Mouse (Mus musculus) lung, embryonic 14.5 days (tissue): ENCODE results near the gene Zfp574. TPM values are rescaled to one million over a fixed set of nuclear protein-coding genes. Genes with fewer than 3 reads are reported as not detected.

Experiments used
- ATAC-seq: fragments of 200-750 bp; cut with Nextera tagmentation; 2 replicates; pipeline ENCODE4 v1.8.0; 2017; ENCODE audit warnings: mild to moderate bottlenecking, moderate TSS enrichment, moderate library complexity; ENCODE audit not compliant: insufficient read depth
- DNase-seq: peaks from one replicate; pipeline ENCODE4 v3.0.0-alpha.2; 2015
- H3K27ac ChIP-seq: fragments of 300-500 bp; sonication (generic); 2 replicates; pipeline ENCODE4 v1.5.1; 2014; ENCODE audit warnings: low read depth, mild to moderate bottlenecking, moderate library complexity
- H3K27me3 ChIP-seq: fragments of 300-500 bp; sonication (generic); 2 replicates; pipeline ENCODE4 v1.6.1; 2014; ENCODE audit warnings: low read length, control low read depth; ENCODE audit not compliant: insufficient read depth
- H3K36me3 ChIP-seq: fragments of 300-500 bp; sonication (generic); 2 replicates; pipeline ENCODE4 v1.6.1; 2014; ENCODE audit warnings: control low read depth; ENCODE audit not compliant: insufficient read depth
- H3K4me1 ChIP-seq: fragments of 300-500 bp; sonication (generic); 2 replicates; pipeline ENCODE4 v1.6.1; 2014; ENCODE audit warnings: antibody characterized with exemption, control low read depth; ENCODE audit not compliant: insufficient read depth
- H3K4me2 ChIP-seq: fragments of 300-500 bp; sonication (generic); 2 replicates; pipeline ENCODE4 v1.6.1; 2014; ENCODE audit warnings: mild to moderate bottlenecking
- H3K4me3 ChIP-seq: fragments of 300-500 bp; sonication (generic); 2 replicates; pipeline ENCODE4 v1.5.1; 2014; ENCODE audit warnings: low read depth, low read length
- H3K9ac ChIP-seq: fragments of 300-500 bp; sonication (generic); 2 replicates; pipeline ENCODE4 v1.6.1; 2014
- H3K9me3 ChIP-seq: fragments of 300-500 bp; sonication (generic); 2 replicates; pipeline ENCODE4 v1.6.1; 2016; ENCODE audit warnings: low read depth, low read length, control low read depth
- CTCF ChIP-seq: IDR thresholded peaks from 2 replicates; pipeline ENCODE4 v1.5.1; 2016; ENCODE audit warnings: antibody characterized with exemption, low read depth
- WGBS: fragments of 180-500 bp; shearing (Covaris S2); extraction: QIAGEN DNeasy Blood & Tissue Kit; methylation state at CpG from one replicate; pipeline ENCODE4 v1.1.7; 2014; 5-methylcytosine and 5-hydroxymethylcytosine counted together
- polyA plus RNA-seq: library from polyadenylated mRNA; unstranded; fragments of >200 nt; fragmentation: Nextera tagmentation; extraction: Ambion mirVana; gene quantifications from 2 replicates; pipeline ENCODE4 v1.2.1, GENCODE M21; 2014

Gene Zfp574
- polyA plus RNA-seq, 1 experiment from 2014 or later = 30.7 TPM

- WGBS = 71% methylated on average over 5 of the region's 5 CpGs
- Histone ChIP-seq H3K9ac (no peak overlapping the region), H3K4me3 (no peak overlapping the region), H3K4me2 (no peak overlapping the region), H3K27ac (0 out of 2 replicates have a peak overlapping the region, but pooled peaks have one; percentile 13), H3K4me1 (0 out of 2 replicates have a peak, but pooled peaks cover 7% of the 10 kb centered on the region), H3K36me3 (peaks cover 63% of the 10 kb centered on the region), H3K27me3 (no peaks in the 10 kb centered on the region), H3K9me3 (no peaks in the 10 kb centered on the region)
- ATAC-seq (no peak), DNase-seq (peak; percentile 21)
- TF ChIP-seq CTCF = no peak
Observed at GRCm38 (mm10) chr7:25084621-25085020, 12.3 kb downstream of the Zfp574 start.

GRCm38 (mm10) chr7:25086656-25087055 lies 14.3 kb downstream of the Zfp574 start:
- H3K9ac ChIP-seq = no peak overlapping the region
- peak; percentile 54 for TF ChIP-seq CTCF
- peaks cover 42% of the 10 kb centered on the region for H3K36me3 ChIP-seq
- no peak overlapping the region for H3K4me3 ChIP-seq
- ATAC-seq = no peak
- WGBS = 49% methylated on average over 3 of the region's 3 CpGs
- no peak overlapping the region for H3K27ac ChIP-seq
- no peaks in the 10 kb centered on the region for H3K27me3 ChIP-seq
- no peak overlapping the region for H3K4me2 ChIP-seq
- DNase-seq = no peak
- H3K4me1 ChIP-seq = 0 out of 2 replicates have a peak, but pooled peaks cover 7% of the 10 kb centered on the region
- H3K9me3 ChIP-seq = no peaks in the 10 kb centered on the region

GRCm38 (mm10) chr7:25087256-25087912 lies 15.0 kb downstream of the Zfp574 start:
- no peak overlapping the region for H3K4me3 ChIP-seq
- H3K27ac ChIP-seq = no peak overlapping the region
- ATAC-seq (peak; percentile 48; the same call in 1 of the 2 replicates), DNase-seq (no peak)
- peaks cover 35% of the 10 kb centered on the region for H3K36me3 ChIP-seq
- no peak overlapping the region for H3K4me2 ChIP-seq
- no peaks in the 10 kb centered on the region for H3K9me3 ChIP-seq
- no peak for TF ChIP-seq CTCF
- H3K4me1 ChIP-seq = 0 out of 2 replicates have a peak, but pooled peaks cover 7% of the 10 kb centered on the region
- no peak overlapping the region for H3K9ac ChIP-seq
- 50% methylated on average over 10 of the region's 10 CpGs for WGBS
- H3K27me3 ChIP-seq = no peaks in the 10 kb centered on the region

- Histone ChIP-seq H3K27ac (no peak overlapping the region), H3K36me3 (peaks cover 29% of the 10 kb centered on the region), H3K27me3 (no peaks in the 10 kb centered on the region), H3K9me3 (no peaks in the 10 kb centered on the region), H3K4me2 (no peak overlapping the region), H3K4me1 (0 out of 2 replicates have a peak, but pooled peaks cover 7% of the 10 kb centered on the region), H3K9ac (no peak overlapping the region), H3K4me3 (no peak overlapping the region)
- no peak for DNase-seq
- WGBS = 50% methylated on average over 5 of the region's 5 CpGs
- no peak for TF ChIP-seq CTCF
- ATAC-seq = no peak
Observed at GRCm38 (mm10) chr7:25087972-25088371, 15.6 kb downstream of the Zfp574 start.

GRCm38 (mm10) chr7:25088531-25088930 lies 16.2 kb downstream of the Zfp574 start:
- no peak overlapping the region for H3K4me3 ChIP-seq
- H3K4me2 ChIP-seq = peak overlapping the region; percentile 7; the same call in 1 of the 2 replicates
- H3K27ac ChIP-seq = no peak overlapping the region
- DNase-seq (no peak), ATAC-seq (no peak)
- H3K36me3 ChIP-seq = peaks cover 23% of the 10 kb centered on the region
- 13% methylated on average over 10 of the region's 10 CpGs for WGBS
- TF ChIP-seq CTCF = no peak
- H3K4me1 ChIP-seq = 0 out of 2 replicates have a peak, but pooled peaks cover 7% of the 10 kb centered on the region
- no peaks in the 10 kb centered on the region for H3K9me3 ChIP-seq
- no peaks in the 10 kb centered on the region for H3K27me3 ChIP-seq
- H3K9ac ChIP-seq = no peak overlapping the region

- Histone ChIP-seq H3K9me3 (no peaks in the 10 kb centered on the region), H3K36me3 (peaks cover 19% of the 10 kb centered on the region), H3K4me1 (0 out of 2 replicates have a peak, but pooled peaks cover 7% of the 10 kb centered on the region), H3K9ac (no peak overlapping the region), H3K4me3 (no peak overlapping the region), H3K4me2 (peak overlapping the region; percentile 7; the same call in 1 of the 2 replicates), H3K27ac (no peak overlapping the region), H3K27me3 (no peaks in the 10 kb centered on the region)
- ATAC-seq = 0 out of 2 replicates have a peak, but pooled peaks have one; percentile 23
- no peak for DNase-seq
- WGBS = 10% methylated on average over 11 of the region's 11 CpGs
- no peak for TF ChIP-seq CTCF
Observed at GRCm38 (mm10) chr7:25088968-25089367, 16.6 kb downstream of the Zfp574 start.

GRCm38 (mm10) chr7:25089875-25090274 lies 17.5 kb downstream of the Zfp574 start:
- Histone ChIP-seq H3K9me3 (no peaks in the 10 kb centered on the region), H3K4me3 (no peak overlapping the region), H3K36me3 (peaks cover 11% of the 10 kb centered on the region), H3K27ac (no peak overlapping the region), H3K4me2 (no peak overlapping the region), H3K9ac (no peak overlapping the region), H3K4me1 (0 out of 2 replicates have a peak, but pooled peaks cover 7% of the 10 kb centered on the region), H3K27me3 (no peaks in the 10 kb centered on the region)
- DNase-seq (no peak), ATAC-seq (no peak)
- WGBS = 23% methylated on average over 10 of the region's 10 CpGs
- no peak for TF ChIP-seq CTCF
